In the genomic region with DNA sequence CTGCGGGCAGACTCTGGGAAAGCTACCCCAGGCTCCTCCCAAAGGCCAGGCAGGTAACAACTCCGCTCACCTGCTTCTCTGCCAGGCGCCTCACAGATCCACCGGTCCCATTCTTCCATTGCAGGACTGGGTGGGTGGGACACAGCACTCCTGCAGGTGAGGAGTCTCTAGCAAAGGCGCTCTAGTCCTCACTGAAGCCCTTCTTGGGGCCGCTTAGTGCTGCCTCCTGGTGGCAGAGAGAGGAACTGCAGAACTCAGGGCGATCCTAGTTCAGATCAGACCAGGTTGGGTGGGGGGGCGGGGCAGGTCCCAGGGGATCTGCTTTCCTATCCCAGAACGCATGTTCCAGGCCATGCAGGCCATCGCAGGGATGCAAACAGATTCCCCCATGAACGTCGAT, we compare ENCODE assay signal across 9 mouse cellular contexts. TPM values are rescaled to one million over a fixed set of nuclear protein-coding genes. Genes with fewer than 3 reads are reported as not detected.
DNase-seq lines count a peak whose midpoint lies in the region; ATAC-seq and TF ChIP-seq lines count a peak whose summit lies in the region.
"Had no signal": no experiment of that assay in that cellular context is flagged by ENCODE, and none has a peak within 500 bp of the region (broad histone marks: within the 10 kb centered on the region; RNA-seq: fewer than 3 reads in every experiment).

No protein-coding gene starts in this region.

- no peak for TF ChIP-seq POLR2A in CH12.LX (IDR thresholded peaks at IDR 0.05; ENCODE audit: low read depth, low read length)

- peaks cover 1% of the 10 kb centered on the region for H3K27me3 ChIP-seq in CH12.LX (replicated peaks)
- no peaks in the 10 kb centered on the region for H3K27me3 ChIP-seq in kidney, postnatal 0 days (ENCODE audit: insufficient read depth, low read length)
- no peaks in the 10 kb centered on the region for H3K27me3 ChIP-seq in lung, embryonic 15.5 days

- H3K79me2 ChIP-seq in CH12.LX (replicated peaks; ENCODE audit: control insufficient read depth, extremely low read depth, insufficient read depth, poor library complexity, severe bottlenecking) = no peaks in the 10 kb centered on the region

- peak overlapping the region in 1 of 3 experiments; percentile 43 for H3K4me3 ChIP-seq in CH12.LX (replicated peaks in 1 of 3; ENCODE audit: low read depth in 2 of 3, low read length in 2 of 3, poor library complexity in 1 of 3)
- H3K4me3 ChIP-seq in kidney, postnatal 0 days (replicated peaks; ENCODE audit: low read depth, low read length) = no peak overlapping the region
- no peak overlapping the region for H3K4me3 ChIP-seq in lung, embryonic 15.5 days

- no peaks in the 10 kb centered on the region for H3K9me3 ChIP-seq in CH12.LX (replicated peaks; ENCODE audit: low read length)
- no peaks in the 10 kb centered on the region for H3K9me3 ChIP-seq in kidney, postnatal 0 days (replicated peaks; ENCODE audit: low read length)
- H3K9me3 ChIP-seq in lung, embryonic 15.5 days = no peaks in the 10 kb centered on the region

- no peak for TF ChIP-seq EP300 in CH12.LX (IDR thresholded peaks at IDR 0.05; ENCODE audit: low read length)

- peaks cover 7 to 60% of the 10 kb centered on the region in 2 experiments for H3K4me1 ChIP-seq in CH12.LX (ENCODE audit: control insufficient read depth in 1 of 2, insufficient read depth in 2 of 2)
- H3K4me1 ChIP-seq in kidney, postnatal 0 days (replicated peaks; ENCODE audit: insufficient read depth, low read length) = peaks cover 6% of the 10 kb centered on the region; the same call in 1 of the 2 replicates
- H3K4me1 ChIP-seq in lung, embryonic 15.5 days = peaks cover 18% of the 10 kb centered on the region

- ATAC-seq in kidney, postnatal 0 days (replicated peaks; ENCODE audit: low FRiP score, low read depth) = peak; percentile 55; the same call in 1 of the 2 replicates
- 0 out of 2 replicates have a peak, but pooled peaks have one; percentile 15 for ATAC-seq in lung, embryonic 15.5 days (ENCODE audit: borderline replicate concordance, extremely low read depth, low FRiP score, low TSS enrichment)

- 21% methylated on average over 11 of the region's 12 CpGs for WGBS in kidney, postnatal 0 days
- 14% methylated on average over 12 of the region's 12 CpGs for WGBS in lung, embryonic 15.5 days

- H3K27ac ChIP-seq in CH12.LX (ENCODE audit: insufficient read depth, low read depth) = no peak overlapping the region
- H3K27ac ChIP-seq in kidney, postnatal 0 days = no peak overlapping the region
- no peak overlapping the region for H3K27ac ChIP-seq in lung, embryonic 15.5 days

- dilution Hi-C loops in CH12.LX (cut with MboI; ENCODE audit: extremely low pct_ligation_motif_present, extremely low pct_unique_long_range_greater_than_20kb, low sequenced_read_pairs) = no loop called here

- H3K36me3 ChIP-seq in CH12.LX (replicated peaks in 1 of 2; ENCODE audit: control insufficient read depth in 1 of 2, insufficient read depth in 1 of 2, low read length in 1 of 2) = no peaks in the 10 kb centered on the region
- no peaks in the 10 kb centered on the region for H3K36me3 ChIP-seq in kidney, postnatal 0 days (ENCODE audit: insufficient read depth, low read length)
- no peaks in the 10 kb centered on the region for H3K36me3 ChIP-seq in lung, embryonic 15.5 days

- peak; percentile 56 to 85 for TF ChIP-seq CTCF in CH12.LX (conservative IDR thresholded peaks at IDR 0.05 in 1 of 2, IDR thresholded peaks at IDR 0.05 in 1 of 2; ENCODE audit: low read depth in 2 of 2, low read length in 2 of 2)
- TF ChIP-seq CTCF in kidney, postnatal 0 days (IDR thresholded peaks at IDR 0.05; ENCODE audit: low read depth) = peak; percentile 86

- in situ Hi-C loops in CH12.LX (cut with MboI; ENCODE audit: low pct_ligation_motif_present, low pct_unique_long_range_greater_than_20kb, low sequenced_read_pairs) = loop anchor here (5.0 kb wide), 1 partner anchor 41 kb away; no protein-coding TSS in a partner anchor

- peak overlapping the region; percentile 79 for H3K4me2 ChIP-seq in CH12.LX (ENCODE audit: insufficient read depth, low read depth, poor library complexity, severe bottlenecking)
- H3K4me2 ChIP-seq in kidney, postnatal 0 days (ENCODE audit: low read length) = peak overlapping the region; percentile 18; the same call in 1 of the 2 replicates
- H3K4me2 ChIP-seq in lung, embryonic 15.5 days = peak overlapping the region; percentile 21

- TF ChIP-seq RAD21 in CH12.LX (IDR thresholded peaks at IDR 0.05; ENCODE audit: low read depth, low read length) = peak; percentile 55

- DNase-seq in CH12.LX (ENCODE audit: extremely low read depth) (peak; percentile 90), WW6 (ENCODE audit: low read depth, low spot score) (peak; percentile 74)
- DNase-seq in cerebellum, postnatal 4 days (ENCODE audit: low spot score in 2 of 2) = peak; percentile 43 to 81
- peak; percentile 47 for DNase-seq in heart, adult 8-10 months (ENCODE audit: low spot score)
- peak; percentile 76 for DNase-seq in kidney, postnatal 0 days (ENCODE audit: low spot score)
- peak; percentile 38 to 60 for DNase-seq in right cerebral cortex, postnatal 10 days (ENCODE audit: low spot score in 2 of 2)
- DNase-seq in urinary bladder, postnatal 36 days (ENCODE audit: low spot score in 2 of 2) = peak; percentile 38 to 46

- H3K9ac ChIP-seq in CH12.LX (ENCODE audit: insufficient read depth, low read depth) = no peak overlapping the region
- H3K9ac ChIP-seq in kidney, postnatal 0 days (ENCODE audit: low read depth, low read length) = no peak overlapping the region
- no peak overlapping the region for H3K9ac ChIP-seq in lung, embryonic 15.5 days

TF ChIP-seq in CH12.LX, 34 proteins besides CTCF, POLR2A, EP300 and RAD21:
- TF ChIP-seq ZMIZ1 (IDR thresholded peaks at IDR 0.05; ENCODE audit: low read depth, low read length) = no peak
- no peak for TF ChIP-seq ZNF384 (IDR thresholded peaks at IDR 0.05; ENCODE audit: low read depth, low read length)
- peak; percentile 34; the same call in 1 of the 2 replicates for TF ChIP-seq IRF4 (IDR thresholded peaks at IDR 0.05; ENCODE audit: low read depth, low read length)
- no peak for TF ChIP-seq CHD1 (IDR thresholded peaks at IDR 0.05; ENCODE audit: low read depth, low read length)
- TF ChIP-seq USF1 (IDR thresholded peaks at IDR 0.05; ENCODE audit: low read depth, low read length) = no peak
- TF ChIP-seq JUND (conservative IDR thresholded peaks at IDR 0.05; ENCODE audit: low read depth, low read length) = no peak
- TF ChIP-seq ELF1 (IDR thresholded peaks at IDR 0.05; ENCODE audit: low read depth, low read length) = no peak
- no peak for TF ChIP-seq PAX5 (IDR thresholded peaks at IDR 0.05; ENCODE audit: low read length)
- TF ChIP-seq SMC3 (IDR thresholded peaks at IDR 0.05; ENCODE audit: low read depth, low read length) = peak; percentile 87
- TF ChIP-seq SIN3A (IDR thresholded peaks at IDR 0.05; ENCODE audit: low read length) = no peak
- no peak for TF ChIP-seq ZKSCAN1 (IDR thresholded peaks at IDR 0.05; ENCODE audit: borderline replicate concordance, low read depth, low read length)
- TF ChIP-seq GABPA (IDR thresholded peaks at IDR 0.05; ENCODE audit: insufficient replicate concordance, low read depth, low read length) = no peak
- no peak for TF ChIP-seq RCOR1 (conservative IDR thresholded peaks at IDR 0.05; ENCODE audit: low read depth, low read length)
- TF ChIP-seq MAFK (IDR thresholded peaks at IDR 0.05; ENCODE audit: insufficient replicate concordance, low read length) = no peak
- no peak for TF ChIP-seq MYC (IDR thresholded peaks at IDR 0.05; ENCODE audit: low read depth, low read length)
- TF ChIP-seq CHD2 (IDR thresholded peaks at IDR 0.05; ENCODE audit: low read length) = no peak
- no peak for TF ChIP-seq NRF1 (IDR thresholded peaks at IDR 0.05; ENCODE audit: low read depth, low read length)
- TF ChIP-seq BHLHE40 (IDR thresholded peaks at IDR 0.05; ENCODE audit: low read depth, low read length) = peak; percentile 50
- no peak for TF ChIP-seq MAZ (IDR thresholded peaks at IDR 0.05; ENCODE audit: low read depth, low read length)

RNA-seq across cellular contexts. Expression of a gene that starts 0.9 kb away (rescaled TPM):
- 0.17 and 0.21 TPM in 2 replicates for total RNA-seq in CH12.LX (2012; rRNA removed)
- 0.46 and 0.81 TPM in 2 replicates for total RNA-seq in CH12.LX (2014; rRNA removed)
- polyA plus RNA-seq in CH12.LX (2012; ENCODE audit: insufficient read length, low read depth) = 0.14 and 0.51 TPM in 2 replicates
- not detected for total RNA-seq in heart, adult 8-10 months (2022)
- polyA plus RNA-seq in kidney, postnatal 0 days (2015; fragmentation: Nextera tagmentation; extraction: Ambion mirVana) = 0.08 and 0.12 TPM in 2 replicates
- polyA plus RNA-seq in lung, embryonic 15.5 days (2015; fragmentation: Nextera tagmentation; extraction: Ambion mirVana) = not detected in 2 replicates
- total RNA-seq: left cerebral cortex, postnatal 10 days had no signal

RNA-seq across cellular contexts. Expression of a gene that starts 29.8 kb away (rescaled TPM):
- 0.29 and 0.93 TPM in 2 replicates for total RNA-seq in CH12.LX (2012; rRNA removed)
- 1.1 and 1.4 TPM in 2 replicates for total RNA-seq in CH12.LX (2014; rRNA removed)
- 0.20 and 0.23 TPM in 2 replicates for polyA plus RNA-seq in CH12.LX (2012; ENCODE audit: insufficient read length, low read depth)
- 1 to 10 TPM; 4.7 to 6.3 (median 5.5) TPM for total RNA-seq in heart, adult 8-10 months (2022)
- 4.0 and 4.7 TPM in 2 replicates for polyA plus RNA-seq in kidney, postnatal 0 days (2015; fragmentation: Nextera tagmentation; extraction: Ambion mirVana)
- 5.3 and 5.5 TPM in 2 replicates for polyA plus RNA-seq in lung, embryonic 15.5 days (2015; fragmentation: Nextera tagmentation; extraction: Ambion mirVana)

RNA-seq across cellular contexts. Expression of a gene that starts 47.5 kb away (rescaled TPM):
- total RNA-seq in CH12.LX (2012; rRNA removed) = 0.04 TPM in 1 of 2 replicates, not detected in the other
- 0.30 TPM in 1 of 2 replicates, not detected in the other for total RNA-seq in CH12.LX (2014; rRNA removed)
- polyA plus RNA-seq in CH12.LX (2012; ENCODE audit: insufficient read length, low read depth) = 0.27 TPM in 1 of 2 replicates, not detected in the other
- total RNA-seq in heart, adult 8-10 months (2022) = 1 to 10 TPM; 3.7 to 7.8 (median 5.6) TPM
- polyA plus RNA-seq in kidney, postnatal 0 days (2015; fragmentation: Nextera tagmentation; extraction: Ambion mirVana) = 32.1 and 34.6 TPM in 2 replicates
- 11.5 and 14.2 TPM in 2 replicates for polyA plus RNA-seq in lung, embryonic 15.5 days (2015; fragmentation: Nextera tagmentation; extraction: Ambion mirVana)

Comparison
In these comparisons a context has a peak if more than half of its experiments do, and no peak if none do; other contexts are left out.
1. H3K4me2 ChIP-seq: peak in every context shown above with its lines; median percentile 79 in CH12.LX; 21 in lung, embryonic 15.5 days; 18 in kidney, postnatal 0 days.